Mouse (Mus musculus): ENCODE results near the gene Spg20.

DNA sequence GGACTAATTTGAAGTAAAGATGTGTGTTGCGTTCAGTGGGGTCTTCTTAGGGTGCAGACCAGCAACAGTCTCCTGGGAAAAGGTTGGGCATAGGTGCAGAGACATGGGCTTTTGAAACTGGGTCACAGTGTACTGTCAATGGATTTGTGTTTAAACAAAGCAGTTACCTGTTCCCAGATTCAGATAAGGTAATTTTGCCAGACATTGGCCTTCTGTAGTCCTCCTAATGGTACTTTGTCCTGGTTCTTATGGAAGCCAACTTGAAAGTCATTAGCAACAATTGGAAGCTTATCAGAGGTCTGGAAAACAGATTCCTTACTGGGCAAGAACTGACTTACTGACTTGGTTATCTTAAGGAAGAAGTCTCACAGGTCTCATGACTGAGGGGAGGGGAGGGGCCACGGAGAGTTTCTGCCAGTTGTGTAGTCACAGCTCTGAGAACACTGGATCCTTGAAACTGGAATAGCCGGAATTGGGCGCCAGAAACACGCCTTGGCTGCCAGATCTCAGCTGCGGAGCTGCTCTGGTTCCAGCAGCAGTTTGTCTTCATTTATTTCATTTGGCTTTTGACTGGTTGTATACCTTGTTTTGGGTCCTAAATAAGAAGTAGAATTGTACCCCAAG is 7.5 kb downstream of the Spg20 start:
- TF ChIP-seq CTCF (conservative IDR thresholded peaks at IDR 0.05; ENCODE audit: low read length) (no peak), POU5F1 (IDR thresholded peaks at IDR 0.05; ENCODE audit: borderline replicate concordance, low read length) (no peak)

All from E14TG2a.4 (cell line).